Comparison of ENCODE assay signal across 25 mouse cellular contexts in genomic region chr4:22803665-22804064, GRCm38 (mm10).
DNase-seq lines count a peak whose midpoint lies in the region; ATAC-seq and TF ChIP-seq lines count a peak whose summit lies in the region.
"Had no signal": no experiment of that assay in that cellular context is flagged by ENCODE, and none has a peak within 500 bp of the region (broad histone marks: within the 10 kb centered on the region; RNA-seq: fewer than 3 reads in every experiment).

No protein-coding gene starts in this region.

- TF ChIP-seq POLR2A in brain, embryonic 14.5 days (IDR thresholded peaks at IDR 0.05; ENCODE audit: borderline replicate concordance, extremely low read depth, insufficient read depth, insufficient read length, poor library complexity, severe bottlenecking), result no peak
- TF ChIP-seq POLR2A in heart, adult 2 months (IDR thresholded peaks at IDR 0.05; ENCODE audit: insufficient read depth, low read depth, low read length), result no peak

- no peaks in the 10 kb centered on the region for H3K27me3 ChIP-seq in hindbrain, embryonic 11.5 days (ENCODE audit: control insufficient read depth, insufficient read depth, low read length)
- H3K27me3 ChIP-seq in hindbrain, embryonic 13.5 days, result no peaks in the 10 kb centered on the region
- no peaks in the 10 kb centered on the region for H3K27me3 ChIP-seq in embryonic facial prominence, embryonic 11.5 days (ENCODE audit: control insufficient read depth, insufficient read depth, low read length)
- H3K27me3 ChIP-seq in heart, adult 2 months (ENCODE audit: control insufficient read depth, insufficient read depth, low read length), result no peaks in the 10 kb centered on the region
- H3K27me3 ChIP-seq: embryonic facial prominence, embryonic 15.5 days had no signal

- WGBS in hindbrain, embryonic 11.5 days, result 28% methylated on average over 3 of the region's 3 CpGs
- 19% methylated on average over 3 of the region's 3 CpGs for WGBS in hindbrain, embryonic 13.5 days
- WGBS in embryonic facial prominence, embryonic 11.5 days, result 19% methylated on average over 3 of the region's 3 CpGs
- 38% methylated on average over 3 of the region's 3 CpGs for whole genome bisulfite sequencing in heart, adult 2 months

- peak; percentile 49; the same call in 1 of the 2 replicates for ATAC-seq in hindbrain, embryonic 11.5 days (ENCODE audit: low FRiP score)
- no peak for ATAC-seq in hindbrain, embryonic 13.5 days (ENCODE audit: low FRiP score)
- ATAC-seq in embryonic facial prominence, embryonic 11.5 days (replicated peaks; ENCODE audit: insufficient number of reproducible peaks, low FRiP score, low TSS enrichment, low read depth), result no peak
- ATAC-seq: forebrain, postnatal 0 days; hindbrain, embryonic 16.5 days; inflammation-experienced regulatory T-cells, adult 6 months; intestine, postnatal 0 days had no signal

- 0 out of 2 replicates have a peak, but pooled peaks cover 2% of the 10 kb centered on the region for H3K4me1 ChIP-seq in hindbrain, embryonic 11.5 days (replicated peaks; ENCODE audit: control insufficient read depth, insufficient read depth, low read length)
- H3K4me1 ChIP-seq in hindbrain, embryonic 13.5 days (replicated peaks), result no peaks in the 10 kb centered on the region
- H3K4me1 ChIP-seq in embryonic facial prominence, embryonic 11.5 days (ENCODE audit: control insufficient read depth, insufficient read depth, low read length), result no peaks in the 10 kb centered on the region
- no peaks in the 10 kb centered on the region for H3K4me1 ChIP-seq in heart, adult 2 months (ENCODE audit: control insufficient read depth, insufficient read depth, low read length)
- H3K4me1 ChIP-seq: embryonic facial prominence, embryonic 15.5 days; heart, embryonic 10.5 days had no signal

- peak; percentile 7 for DNase-seq in hindbrain, embryonic 11.5 days (ENCODE audit: low spot score)
- peak; percentile 4 for DNase-seq in R1 (ENCODE audit: low read depth, low spot score)
- peak; percentile 12 for DNase-seq in brain, embryonic 14.5 days (ENCODE audit: low read depth)
- peak; percentile 13 for DNase-seq in embryonic facial prominence, embryonic 11.5 days (ENCODE audit: low spot score)
- DNase-seq in heart, adult 2 months, result no peak
- no peak for DNase-seq in ovary, postnatal 14 days (ENCODE audit: low spot score)
- DNase-seq: adrenal gland, adult 8-10 months; adrenal gland, postnatal 36 days; cerebellum, adult 11 months; cerebellum, adult 9-10 months; cerebellum, postnatal 25 days; forebrain, postnatal 0 days; gastrocnemius, postnatal 36 days; heart, adult 11 months; heart, postnatal 10 days; heart, postnatal 4 days; kidney, adult 8-10 months had no signal

- no peaks in the 10 kb centered on the region for H3K36me3 ChIP-seq in hindbrain, embryonic 11.5 days (ENCODE audit: control insufficient read depth, insufficient read depth, low read length)
- no peaks in the 10 kb centered on the region for H3K36me3 ChIP-seq in hindbrain, embryonic 13.5 days
- H3K36me3 ChIP-seq in embryonic facial prominence, embryonic 11.5 days (replicated peaks; ENCODE audit: control insufficient read depth, insufficient read depth, low read depth, low read length), result no peaks in the 10 kb centered on the region
- no peaks in the 10 kb centered on the region for H3K36me3 ChIP-seq in heart, adult 2 months (ENCODE audit: control insufficient read depth, insufficient read depth, low read length)
- H3K36me3 ChIP-seq: embryonic facial prominence, embryonic 15.5 days; forebrain, embryonic 10.5 days; heart, embryonic 10.5 days had no signal

- no peaks in the 10 kb centered on the region for H3K79me2 ChIP-seq in heart, adult 2 months (replicated peaks; ENCODE audit: control insufficient read depth, insufficient read depth, low read length)

- TF ChIP-seq CTCF in brain, embryonic 14.5 days (IDR thresholded peaks at IDR 0.05; ENCODE audit: borderline replicate concordance, extremely low read depth, insufficient read depth, insufficient read length), result no peak
- no peak for TF ChIP-seq CTCF in heart, adult 2 months (IDR thresholded peaks at IDR 0.05)

- no peak overlapping the region for H3K4me3 ChIP-seq in hindbrain, embryonic 11.5 days (ENCODE audit: low read depth, low read length)
- H3K4me3 ChIP-seq in hindbrain, embryonic 13.5 days, result no peak overlapping the region
- H3K4me3 ChIP-seq in embryonic facial prominence, embryonic 11.5 days (ENCODE audit: low read depth, low read length), result no peak overlapping the region
- H3K4me3 ChIP-seq in heart, adult 2 months, result no peak overlapping the region
- H3K4me3 ChIP-seq: embryonic facial prominence, embryonic 15.5 days; erythroblast, embryonic 14.5 days; forebrain, embryonic 10.5 days; heart, embryonic 10.5 days had no signal

- no peak overlapping the region for H3K27ac ChIP-seq in hindbrain, embryonic 11.5 days (ENCODE audit: low read depth, low read length)
- no peak overlapping the region for H3K27ac ChIP-seq in hindbrain, embryonic 13.5 days
- H3K27ac ChIP-seq in embryonic facial prominence, embryonic 11.5 days (replicated peaks; ENCODE audit: low read depth, low read length), result no peak overlapping the region
- H3K27ac ChIP-seq in heart, adult 2 months, result no peak overlapping the region
- H3K27ac ChIP-seq: embryonic facial prominence, embryonic 15.5 days; forebrain, embryonic 10.5 days; heart, embryonic 10.5 days had no signal

- TF ChIP-seq EP300 in heart, adult 2 months (IDR thresholded peaks at IDR 0.05; ENCODE audit: insufficient read depth, low read depth, low read length), result no peak

- intact Hi-C loops in heart, adult 2 months (cut with DNase I), result no loop called here

- no peak overlapping the region for H3K9ac ChIP-seq in hindbrain, embryonic 11.5 days (ENCODE audit: low read depth, low read length)
- H3K9ac ChIP-seq in hindbrain, embryonic 13.5 days, result no peak overlapping the region
- no peak overlapping the region for H3K9ac ChIP-seq in embryonic facial prominence, embryonic 11.5 days (replicated peaks; ENCODE audit: low read length)
- H3K9ac ChIP-seq in heart, adult 2 months (ENCODE audit: low read depth, low read length), result no peak overlapping the region
- H3K9ac ChIP-seq: embryonic facial prominence, embryonic 15.5 days; forebrain, postnatal 0 days had no signal

- no peaks in the 10 kb centered on the region for H3K9me3 ChIP-seq in hindbrain, embryonic 11.5 days (ENCODE audit: control insufficient read depth, low read length)
- H3K9me3 ChIP-seq in hindbrain, embryonic 13.5 days, result no peaks in the 10 kb centered on the region
- no peaks in the 10 kb centered on the region for H3K9me3 ChIP-seq in embryonic facial prominence, embryonic 11.5 days (replicated peaks; ENCODE audit: control insufficient read depth, low read length)
- H3K9me3 ChIP-seq: embryonic facial prominence, embryonic 15.5 days; forebrain, embryonic 10.5 days; heart, embryonic 10.5 days had no signal

- no peak overlapping the region for H3K4me2 ChIP-seq in hindbrain, embryonic 11.5 days (replicated peaks; ENCODE audit: low read depth, low read length)
- no peak overlapping the region for H3K4me2 ChIP-seq in hindbrain, embryonic 13.5 days
- H3K4me2 ChIP-seq in embryonic facial prominence, embryonic 11.5 days (ENCODE audit: low read depth, low read length), result no peak overlapping the region
- H3K4me2 ChIP-seq: embryonic facial prominence, embryonic 15.5 days had no signal

Comparison
In these comparisons a context has a peak if more than half of its experiments do, and no peak if none do; other contexts are left out.
1. DNase-seq: peak in hindbrain, embryonic 11.5 days (single experiment), R1 (single experiment), brain, embryonic 14.5 days (single experiment) and embryonic facial prominence, embryonic 11.5 days (single experiment); none in heart, adult 2 months (0 of 2) and ovary, postnatal 14 days (single experiment).